Mouse (Mus musculus) cerebellum, postnatal 36 days (tissue): ENCODE data around the gene Arl6.

Experiments used
- DNase-seq, 2 experiments: peaks; one replicate each; pipeline ENCODE4 v3.0.0; 2021 to 2022; ENCODE audit warnings: mixed read lengths in 2 of 2

The Arl6 gene

DNA sequence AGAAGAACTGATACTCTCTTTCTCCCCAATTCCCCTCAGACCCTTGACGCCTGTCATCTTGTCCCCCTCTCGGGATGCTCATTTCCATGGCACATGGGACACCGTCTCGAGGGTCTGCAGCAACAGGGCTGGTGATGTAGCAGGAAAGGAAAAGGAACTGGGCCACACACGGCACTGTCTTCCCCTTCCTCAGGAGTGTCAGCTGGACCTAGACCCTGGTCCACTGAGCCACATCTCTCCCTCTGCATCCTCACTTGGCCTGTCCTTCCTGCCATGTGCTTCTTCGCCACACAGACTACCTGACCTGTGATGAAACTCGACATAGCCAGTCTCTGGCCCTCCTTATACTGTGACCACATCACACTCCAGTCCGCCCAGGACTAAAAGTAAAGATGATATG, 52.3 kb downstream of the Arl6 start:
- DNase-seq: no peak

DNA sequence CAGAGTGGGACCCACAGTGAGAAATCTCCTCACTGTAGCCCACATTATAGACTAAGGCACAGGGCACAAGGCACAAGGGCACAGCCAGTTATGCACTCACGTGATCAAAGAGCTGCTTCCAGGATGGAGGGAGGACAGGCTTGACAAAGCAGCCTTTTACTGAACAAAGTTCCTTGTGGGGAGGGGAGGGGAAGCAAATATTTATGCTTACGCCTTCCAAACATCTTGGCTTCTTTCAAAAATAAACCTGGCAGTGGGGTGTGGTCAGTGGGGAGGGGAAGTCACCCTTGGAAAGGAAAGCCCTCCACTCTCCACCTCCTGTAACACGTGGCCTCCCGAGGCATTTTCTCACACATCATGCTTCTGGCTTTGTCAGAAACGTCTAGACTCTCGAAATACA, 52.9 kb downstream of the Arl6 start:
- DNase-seq: no peak

DNA sequence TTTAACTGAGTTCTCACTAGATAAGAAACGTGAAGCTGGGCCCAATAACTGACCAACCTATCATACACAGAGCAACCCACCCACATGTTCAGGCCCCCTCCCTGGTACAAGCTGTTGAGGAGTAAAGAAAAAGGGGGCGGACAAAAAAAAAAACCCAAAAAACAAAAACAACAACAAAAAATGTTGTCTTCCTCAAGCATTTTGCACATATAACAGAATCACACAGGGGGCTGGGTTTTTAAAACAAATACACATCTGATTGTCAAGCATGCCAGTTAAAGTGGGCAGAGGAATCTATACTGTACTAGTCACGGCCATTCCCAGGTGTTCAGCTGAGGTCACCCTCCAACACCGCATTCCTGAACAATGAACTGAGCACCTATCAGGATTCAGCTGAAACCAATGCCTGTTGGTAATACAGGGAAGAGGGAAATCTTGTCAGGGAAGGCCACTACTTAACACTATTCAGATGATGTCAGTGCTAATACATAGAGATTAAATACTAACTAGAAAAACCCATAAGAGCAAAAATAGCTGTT, 53.4 kb downstream of the Arl6 start:
- no peak for DNase-seq

DNA sequence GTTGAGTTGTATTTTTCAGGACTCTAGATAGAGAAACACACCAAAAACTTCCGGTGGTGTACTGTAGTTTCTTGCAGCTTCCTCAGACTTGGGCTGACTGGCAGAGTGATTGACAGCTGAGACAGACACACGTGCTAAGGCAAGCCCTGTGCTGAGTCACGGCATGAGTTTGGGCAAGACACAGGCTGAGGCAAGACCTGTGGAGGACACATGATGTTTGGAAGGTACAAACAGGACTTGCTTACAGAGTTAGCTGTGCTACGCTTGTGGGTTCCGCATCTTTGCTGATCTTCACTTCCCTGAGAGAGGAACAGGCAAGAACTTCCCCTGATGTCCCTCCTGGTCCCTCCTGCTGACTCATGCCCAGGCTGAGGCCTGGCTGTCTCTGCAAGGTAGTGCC, 55.7 kb downstream of the Arl6 start:
- DNase-seq: no peak

DNA sequence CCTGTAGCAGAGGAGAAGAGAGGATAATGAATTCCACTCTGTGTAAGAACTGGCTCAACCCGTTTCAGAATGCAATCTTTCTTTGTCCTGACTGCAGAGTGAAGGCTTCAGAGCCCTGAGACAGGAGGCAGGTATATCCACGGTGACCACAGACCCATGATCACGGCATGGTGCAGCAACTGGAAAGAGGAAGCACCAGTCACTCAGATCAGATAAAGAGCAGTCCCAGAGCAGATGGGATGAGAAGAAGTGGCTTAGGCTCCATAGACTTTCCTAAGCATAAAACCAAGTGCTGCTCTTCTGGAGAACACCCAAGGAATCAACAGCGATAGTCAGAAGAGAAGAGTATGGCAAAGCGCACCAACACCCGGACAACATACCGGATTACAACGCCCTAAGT, 60.0 kb downstream of the Arl6 start:
- no peak for DNase-seq

DNA sequence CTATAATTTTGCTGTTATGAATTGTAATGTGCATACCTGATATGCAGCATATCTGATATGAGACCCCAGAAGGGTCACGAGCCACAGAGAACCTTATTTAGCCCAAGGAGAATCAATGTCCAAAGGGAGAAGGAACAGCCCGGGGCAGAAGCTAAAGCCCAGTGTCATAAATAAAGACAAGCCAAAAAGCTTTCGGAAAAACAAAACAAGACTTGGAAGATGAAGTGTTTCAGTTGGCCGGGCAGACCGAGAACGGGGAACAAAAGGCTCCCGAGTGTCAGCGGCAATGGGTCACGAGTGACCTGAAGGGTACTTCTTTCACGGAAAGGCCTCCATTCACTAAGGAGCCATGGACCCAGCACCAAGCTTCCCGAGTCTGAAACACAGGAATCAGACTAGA, 65.2 kb downstream of the Arl6 start:
- no peak for DNase-seq

DNA sequence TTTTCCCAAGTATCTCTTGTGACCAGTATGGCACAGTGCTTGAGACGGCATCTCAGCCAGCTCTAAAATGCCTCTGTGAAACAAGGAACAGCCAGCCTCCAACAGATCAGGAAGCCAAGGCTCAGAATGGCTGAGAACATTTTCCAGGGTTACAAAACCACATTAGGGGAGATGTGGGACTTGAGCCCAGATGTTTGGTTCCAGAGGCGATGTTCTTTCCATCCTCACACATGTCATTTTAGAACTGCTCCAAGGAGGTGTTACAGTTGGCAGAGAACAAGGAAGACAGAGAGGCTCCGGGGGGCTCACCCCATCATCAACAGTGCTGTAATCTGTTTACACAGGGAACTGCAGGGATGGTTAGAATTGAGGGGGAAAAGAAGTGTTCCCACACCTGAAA, 66.5 kb downstream of the Arl6 start:
- DNase-seq: no peak

DNA sequence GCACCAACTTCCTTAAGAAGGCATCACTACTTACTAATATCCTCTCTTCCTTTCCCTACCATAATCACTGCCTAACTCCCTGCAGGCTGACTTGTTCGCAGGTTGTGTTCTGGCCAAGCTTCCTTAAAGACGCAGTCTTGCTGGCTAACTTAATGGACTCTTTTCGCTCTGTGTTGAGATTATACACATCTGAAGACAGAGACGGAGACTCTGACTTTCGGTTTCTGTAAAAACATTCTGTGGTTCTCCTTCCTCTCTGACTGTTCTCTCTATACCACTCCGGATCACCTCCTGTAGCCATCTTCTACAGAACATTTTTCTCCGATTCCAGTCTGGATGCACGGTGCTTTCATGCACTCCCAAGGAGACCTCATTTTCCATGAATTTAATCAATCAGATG, 68.4 kb downstream of the Arl6 start:
- no peak for DNase-seq

DNA sequence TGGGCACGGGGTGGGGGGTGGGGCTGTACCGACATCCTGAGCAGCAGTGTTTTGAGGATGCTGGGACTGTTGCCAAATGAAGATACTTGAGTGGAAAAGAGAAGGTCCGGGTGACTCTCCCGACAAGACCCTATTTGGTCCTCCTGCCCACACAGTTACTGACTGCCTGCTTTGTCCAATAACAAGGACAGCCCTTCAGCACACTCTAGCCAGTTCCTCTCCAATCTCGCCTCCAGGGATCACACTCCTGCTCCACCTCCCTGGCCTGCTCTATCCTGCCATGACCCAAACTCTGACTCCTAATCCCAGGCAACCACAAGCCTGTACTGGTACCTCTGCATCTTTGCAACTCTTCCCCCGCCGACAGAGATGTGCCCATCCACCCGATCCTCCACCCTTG, 69.4 kb downstream of the Arl6 start:
- no peak for DNase-seq

DNA sequence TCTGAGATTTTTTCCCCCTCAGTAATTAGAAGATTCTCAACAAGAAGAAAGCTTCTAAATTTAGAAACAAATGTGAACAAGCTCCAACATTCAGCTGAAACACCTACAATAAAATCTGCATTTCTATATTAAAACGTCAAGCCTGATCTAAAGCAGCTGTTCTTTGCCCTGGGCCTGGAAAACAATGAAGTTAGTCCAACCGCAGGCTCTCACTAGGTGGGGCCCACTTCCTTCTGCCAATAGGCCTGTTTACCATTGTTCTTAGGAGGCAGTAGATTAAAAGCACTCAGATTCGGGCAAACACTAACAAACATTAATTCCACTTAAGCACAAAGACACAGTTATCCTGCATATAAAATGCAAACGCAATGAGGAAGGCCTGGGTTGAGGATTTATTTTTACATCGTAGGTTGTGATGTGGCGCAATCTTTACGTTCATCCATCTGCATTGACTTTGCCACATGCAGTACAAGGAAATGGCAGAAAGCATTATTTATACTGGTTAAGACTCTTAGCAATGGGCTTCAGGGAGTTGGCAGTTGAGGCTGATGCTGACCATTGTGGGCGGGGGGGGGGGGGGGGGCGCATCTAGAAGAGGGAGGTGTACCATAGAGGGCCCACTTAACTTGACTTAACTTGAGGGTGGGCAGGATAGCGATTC, 71.3 kb downstream of the Arl6 start:
- no peak for DNase-seq

DNA sequence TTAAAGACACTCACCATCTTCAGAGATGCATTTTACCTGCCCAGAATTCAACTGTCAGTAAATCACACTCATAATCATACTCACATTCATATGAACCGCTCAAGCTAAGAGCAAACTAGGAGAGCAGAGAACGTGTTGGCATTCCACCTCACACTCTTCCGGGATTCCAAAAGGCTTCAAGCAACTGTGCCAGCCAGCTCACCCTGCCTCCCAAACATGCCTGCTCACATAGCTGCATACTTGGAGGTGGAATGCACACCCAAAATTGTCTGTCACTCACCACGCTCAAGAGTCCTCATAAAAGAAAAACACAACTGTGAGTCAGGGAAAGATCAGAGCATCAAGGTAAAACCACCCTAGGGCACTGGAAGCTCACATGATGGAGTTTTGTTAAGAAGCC, 72.8 kb downstream of the Arl6 start:
- DNase-seq: no peak

DNA sequence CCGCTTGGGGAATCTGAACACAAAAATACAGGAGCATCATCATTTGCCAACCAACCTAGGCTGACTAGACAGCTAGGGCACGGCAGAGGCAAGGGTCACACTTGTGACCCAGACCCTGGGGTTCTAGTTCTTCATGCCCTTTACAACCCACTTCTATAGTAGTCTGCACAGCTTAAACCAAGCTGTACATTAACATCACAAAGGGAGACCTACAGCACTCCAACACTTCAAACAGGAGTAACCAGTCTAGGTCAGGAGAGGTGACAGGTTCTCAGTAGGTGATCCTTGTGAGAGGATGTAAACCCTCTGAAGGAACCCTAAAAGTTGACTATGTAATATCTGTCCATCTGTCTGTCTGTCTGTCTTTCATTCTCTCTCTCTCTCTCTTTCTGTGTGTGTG, 73.6 kb downstream of the Arl6 start:
- DNase-seq: no peak

DNA sequence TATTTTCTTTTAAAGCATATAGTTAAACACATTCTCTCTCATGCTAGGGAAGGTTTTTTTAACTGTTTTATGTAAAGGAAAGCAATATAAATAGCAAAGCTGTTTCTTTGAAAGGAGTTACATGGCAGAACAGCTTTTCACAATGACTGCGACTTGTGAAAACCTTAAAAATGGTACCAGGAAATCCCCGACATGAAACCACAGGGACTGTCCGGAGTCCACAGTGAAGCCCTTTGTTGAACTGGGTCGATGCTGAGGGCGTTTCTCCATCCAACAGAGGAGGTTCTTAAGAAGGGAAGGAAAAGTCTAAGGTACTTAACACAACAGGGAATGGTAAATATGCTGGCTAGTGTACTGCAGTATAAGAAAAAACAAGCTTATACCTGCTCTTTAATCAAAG, 75.2 kb downstream of the Arl6 start:
- DNase-seq: no peak
